Mouse (Mus musculus): ENCODE results near the gene Tmeff1. TPM values are rescaled to one million over a fixed set of nuclear protein-coding genes. Genes with fewer than 3 reads are reported as not detected.

Gene Tmeff1
- polyA plus RNA-seq, 1 experiment from 2014 or later: 161 TPM

DNA sequence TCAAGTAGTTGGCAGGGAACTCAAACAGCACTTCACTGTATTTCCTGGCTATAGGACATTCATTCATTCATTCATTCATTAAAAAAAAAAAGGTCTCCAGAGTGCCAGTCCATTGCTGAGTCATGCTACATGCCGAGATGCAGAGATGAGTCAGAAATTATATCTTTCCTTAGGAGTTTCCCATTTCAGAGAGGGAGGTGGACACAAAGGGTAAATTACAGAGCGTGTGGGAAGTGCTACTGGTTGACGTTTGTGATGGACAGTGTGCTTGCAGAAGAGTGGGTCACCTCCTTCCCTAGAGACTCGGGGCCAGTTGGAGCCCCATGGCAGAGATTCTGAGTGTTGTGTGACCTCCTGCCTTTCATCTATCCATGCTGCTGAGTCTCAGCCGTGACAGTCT is 42.6 kb upstream of the Tmeff1 start:
- DNase-seq (ENCODE audit: low spot score): no peak
- ATAC-seq (replicated peaks; ENCODE audit: insufficient number of reproducible peaks, low FRiP score, low TSS enrichment, low read depth): no peak
- H3K4me2 ChIP-seq (ENCODE audit: low read depth, low read length): peak overlapping the region; percentile 79; the same call in 1 of the 2 replicates
- H3K9ac ChIP-seq (replicated peaks; ENCODE audit: low read length): no peak overlapping the region
- H3K36me3 ChIP-seq (replicated peaks; ENCODE audit: control insufficient read depth, insufficient read depth, low read depth, low read length): no peaks in the 10 kb centered on the region
- WGBS: 35% methylated on average over 5 of the region's 5 CpGs
- no peaks in the 10 kb centered on the region for H3K27me3 ChIP-seq (ENCODE audit: control insufficient read depth, insufficient read depth, low read length)
- no peaks in the 10 kb centered on the region for H3K9me3 ChIP-seq (replicated peaks; ENCODE audit: control insufficient read depth, low read length)
- no peak overlapping the region; the same call in none of the 2 replicates for H3K4me3 ChIP-seq (ENCODE audit: low read depth, low read length)
- no peak overlapping the region for H3K27ac ChIP-seq (replicated peaks; ENCODE audit: low read depth, low read length)
- peaks cover 7% of the 10 kb centered on the region for H3K4me1 ChIP-seq (ENCODE audit: control insufficient read depth, insufficient read depth, low read length)

DNA sequence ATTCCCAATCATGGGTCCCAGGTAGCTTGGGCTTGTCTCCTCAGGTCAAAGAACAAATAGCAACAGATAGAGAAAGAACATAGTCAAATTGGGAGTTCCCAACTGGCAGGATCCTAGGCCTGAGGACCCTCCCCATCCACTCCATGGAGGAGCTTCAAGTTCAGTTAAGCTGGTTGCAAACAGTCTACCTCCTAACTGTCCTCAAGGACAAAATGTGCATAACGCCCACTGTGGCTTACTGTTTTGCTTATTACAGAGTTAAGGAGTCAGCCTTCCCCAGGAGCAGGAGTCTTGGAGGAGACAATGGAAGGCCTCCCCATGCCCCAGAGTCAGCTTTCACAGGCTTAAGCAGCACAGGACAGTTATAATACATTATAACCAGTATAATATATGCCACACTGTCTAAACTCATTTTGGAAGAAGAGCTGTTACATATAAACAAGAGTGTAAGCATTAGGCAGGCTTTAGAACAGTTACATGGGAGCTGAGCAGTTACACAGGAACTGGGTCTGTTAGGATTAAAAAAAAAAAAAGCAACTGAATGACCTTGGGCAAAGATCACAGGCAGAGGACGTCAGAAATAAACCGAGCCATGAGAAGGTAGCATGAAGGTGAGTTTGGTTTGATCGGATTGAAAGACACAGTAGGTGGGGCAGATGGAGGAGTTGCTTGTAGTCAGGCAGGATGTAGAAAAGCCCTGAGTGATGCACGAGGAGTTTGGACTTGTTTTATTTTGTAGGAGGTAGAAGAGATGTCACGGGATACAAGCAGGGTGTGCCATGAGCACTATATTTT is 41.7 kb upstream of the Tmeff1 start:
- no peak for DNase-seq (ENCODE audit: low spot score)
- no peak overlapping the region for H3K4me2 ChIP-seq (ENCODE audit: low read depth, low read length)
- H3K27ac ChIP-seq (replicated peaks; ENCODE audit: low read depth, low read length): no peak overlapping the region
- H3K4me1 ChIP-seq (ENCODE audit: control insufficient read depth, insufficient read depth, low read length): peaks cover 7% of the 10 kb centered on the region
- ATAC-seq (replicated peaks; ENCODE audit: insufficient number of reproducible peaks, low FRiP score, low TSS enrichment, low read depth): no peak
- H3K27me3 ChIP-seq (ENCODE audit: control insufficient read depth, insufficient read depth, low read length): no peaks in the 10 kb centered on the region
- H3K9me3 ChIP-seq (replicated peaks; ENCODE audit: control insufficient read depth, low read length): no peaks in the 10 kb centered on the region
- no peaks in the 10 kb centered on the region for H3K36me3 ChIP-seq (replicated peaks; ENCODE audit: control insufficient read depth, insufficient read depth, low read depth, low read length)
- no peak overlapping the region for H3K9ac ChIP-seq (replicated peaks; ENCODE audit: low read length)
- 59% methylated on average over 6 of the region's 6 CpGs for WGBS
- no peak overlapping the region for H3K4me3 ChIP-seq (ENCODE audit: low read depth, low read length)

DNA sequence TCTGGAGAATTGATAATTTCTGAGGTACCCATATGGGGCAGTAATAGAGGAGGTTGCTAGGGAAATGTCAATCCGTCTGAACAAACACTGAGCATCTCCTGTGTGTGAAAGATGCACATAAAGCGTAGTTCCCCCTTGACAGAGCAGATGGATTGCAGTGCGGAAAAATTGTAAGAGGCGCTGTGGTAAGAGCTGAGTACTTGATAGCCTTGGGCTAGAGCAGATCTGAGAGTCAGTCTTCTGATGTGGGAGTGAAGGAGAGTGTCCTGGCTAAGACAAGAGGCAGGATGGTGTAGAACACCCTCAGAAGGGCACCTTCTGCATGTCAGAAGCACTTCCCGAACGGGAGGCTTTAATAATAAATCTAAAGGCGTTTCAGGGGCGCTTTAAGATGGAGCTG is 40.8 kb upstream of the Tmeff1 start:
- no peak overlapping the region for H3K4me2 ChIP-seq (ENCODE audit: low read depth, low read length)
- no peak overlapping the region for H3K9ac ChIP-seq (replicated peaks; ENCODE audit: low read length)
- DNase-seq (ENCODE audit: low spot score) (no peak), ATAC-seq (replicated peaks; ENCODE audit: insufficient number of reproducible peaks, low FRiP score, low TSS enrichment, low read depth) (no peak)
- no peaks in the 10 kb centered on the region for H3K27me3 ChIP-seq (ENCODE audit: control insufficient read depth, insufficient read depth, low read length)
- no peak overlapping the region for H3K4me3 ChIP-seq (ENCODE audit: low read depth, low read length)
- peaks cover 7% of the 10 kb centered on the region for H3K4me1 ChIP-seq (ENCODE audit: control insufficient read depth, insufficient read depth, low read length)
- WGBS: 72% methylated on average over 8 of the region's 8 CpGs
- H3K27ac ChIP-seq (replicated peaks; ENCODE audit: low read depth, low read length): no peak overlapping the region
- H3K36me3 ChIP-seq (replicated peaks; ENCODE audit: control insufficient read depth, insufficient read depth, low read depth, low read length): no peaks in the 10 kb centered on the region
- no peaks in the 10 kb centered on the region for H3K9me3 ChIP-seq (replicated peaks; ENCODE audit: control insufficient read depth, low read length)

DNA sequence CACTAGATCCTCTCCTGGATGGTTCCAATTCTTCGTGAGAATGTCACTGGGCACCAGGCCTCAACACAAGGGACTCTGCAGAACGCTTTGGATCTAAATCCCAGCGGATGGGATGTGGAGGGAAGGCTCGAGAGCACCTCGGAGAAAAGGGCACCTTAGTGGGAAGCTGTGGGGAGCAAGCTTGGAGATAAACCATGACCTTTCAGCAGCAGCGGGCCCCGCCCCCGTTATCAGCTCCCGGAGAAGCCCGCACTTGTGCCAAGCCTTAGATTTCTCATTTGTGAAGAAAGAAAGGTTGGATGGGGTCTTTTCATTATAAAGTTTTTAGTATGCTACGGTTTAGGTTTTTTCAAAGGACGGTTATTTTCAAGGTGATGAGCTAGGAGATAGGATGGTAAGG is 39.0 kb upstream of the Tmeff1 start:
- WGBS: 54% methylated on average over 12 of the region's 12 CpGs
- H3K9me3 ChIP-seq (replicated peaks; ENCODE audit: control insufficient read depth, low read length): no peaks in the 10 kb centered on the region
- no peak overlapping the region for H3K4me2 ChIP-seq (ENCODE audit: low read depth, low read length)
- no peak overlapping the region for H3K4me3 ChIP-seq (ENCODE audit: low read depth, low read length)
- ATAC-seq (replicated peaks; ENCODE audit: insufficient number of reproducible peaks, low FRiP score, low TSS enrichment, low read depth) (no peak), DNase-seq (ENCODE audit: low spot score) (no peak)
- no peak overlapping the region for H3K9ac ChIP-seq (replicated peaks; ENCODE audit: low read length)
- H3K27ac ChIP-seq (replicated peaks; ENCODE audit: low read depth, low read length): no peak overlapping the region
- peaks cover 7% of the 10 kb centered on the region for H3K4me1 ChIP-seq (ENCODE audit: control insufficient read depth, insufficient read depth, low read length)
- no peaks in the 10 kb centered on the region for H3K36me3 ChIP-seq (replicated peaks; ENCODE audit: control insufficient read depth, insufficient read depth, low read depth, low read length)
- no peaks in the 10 kb centered on the region for H3K27me3 ChIP-seq (ENCODE audit: control insufficient read depth, insufficient read depth, low read length)

DNA sequence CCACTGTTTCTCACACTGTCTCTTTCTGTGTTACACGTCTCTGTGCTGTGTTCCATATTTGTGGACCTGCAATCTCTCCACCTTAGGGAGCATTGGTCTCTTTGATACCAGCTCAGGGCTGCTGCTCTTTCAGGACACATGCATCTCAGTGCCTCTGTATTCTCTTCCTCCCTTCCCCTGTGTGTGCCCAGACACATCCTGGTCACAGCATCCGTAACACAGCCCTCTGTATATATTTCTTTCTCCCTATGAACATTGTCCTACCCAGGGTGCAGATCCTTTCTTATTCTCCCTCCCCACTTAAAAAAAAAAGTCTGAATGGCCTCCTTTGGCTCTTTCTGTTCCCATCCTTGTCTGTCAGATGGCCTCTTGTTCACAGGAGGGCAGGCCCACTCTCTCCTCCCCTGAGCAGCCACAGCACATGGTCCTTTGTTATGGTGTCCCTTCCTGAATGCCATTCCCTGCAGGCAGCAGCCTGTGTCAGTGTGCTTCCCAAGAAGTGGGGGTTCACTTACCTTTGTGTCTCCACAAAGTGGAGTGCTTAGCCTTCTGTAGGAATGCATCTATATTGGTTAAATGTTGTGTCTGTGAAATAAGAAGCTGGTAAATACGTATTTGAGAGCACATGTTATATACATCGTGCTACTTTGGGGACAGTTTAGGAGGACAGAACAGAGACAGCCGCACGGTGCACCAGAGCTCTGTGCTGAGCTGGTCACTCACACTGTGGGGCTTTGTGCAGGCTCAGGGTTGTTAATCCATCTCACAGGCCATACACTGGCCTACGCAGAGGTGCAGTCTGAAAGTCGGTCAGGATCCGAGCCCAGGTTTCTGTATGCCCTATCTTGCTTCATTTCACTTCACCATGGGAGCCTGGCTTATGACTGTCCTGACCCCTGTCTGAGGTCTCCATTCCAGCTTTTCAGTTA is 38.1 kb upstream of the Tmeff1 start:
- Histone ChIP-seq H3K9ac (replicated peaks; ENCODE audit: low read length) (peak overlapping the region; percentile 0; the same call in 1 of the 2 replicates), H3K27me3 (ENCODE audit: control insufficient read depth, insufficient read depth, low read length) (no peaks in the 10 kb centered on the region), H3K27ac (replicated peaks; ENCODE audit: low read depth, low read length) (no peak overlapping the region), H3K4me2 (ENCODE audit: low read depth, low read length) (no peak overlapping the region), H3K4me3 (ENCODE audit: low read depth, low read length) (no peak overlapping the region), H3K9me3 (replicated peaks; ENCODE audit: control insufficient read depth, low read length) (no peaks in the 10 kb centered on the region), H3K36me3 (replicated peaks; ENCODE audit: control insufficient read depth, insufficient read depth, low read depth, low read length) (no peaks in the 10 kb centered on the region), H3K4me1 (ENCODE audit: control insufficient read depth, insufficient read depth, low read length) (peaks cover 7% of the 10 kb centered on the region; the same call in 1 of the 2 replicates)
- WGBS: 37% methylated on average over 9 of the region's 9 CpGs
- ATAC-seq (replicated peaks; ENCODE audit: insufficient number of reproducible peaks, low FRiP score, low TSS enrichment, low read depth): peak; percentile 66
- DNase-seq (ENCODE audit: low spot score): no peak

DNA sequence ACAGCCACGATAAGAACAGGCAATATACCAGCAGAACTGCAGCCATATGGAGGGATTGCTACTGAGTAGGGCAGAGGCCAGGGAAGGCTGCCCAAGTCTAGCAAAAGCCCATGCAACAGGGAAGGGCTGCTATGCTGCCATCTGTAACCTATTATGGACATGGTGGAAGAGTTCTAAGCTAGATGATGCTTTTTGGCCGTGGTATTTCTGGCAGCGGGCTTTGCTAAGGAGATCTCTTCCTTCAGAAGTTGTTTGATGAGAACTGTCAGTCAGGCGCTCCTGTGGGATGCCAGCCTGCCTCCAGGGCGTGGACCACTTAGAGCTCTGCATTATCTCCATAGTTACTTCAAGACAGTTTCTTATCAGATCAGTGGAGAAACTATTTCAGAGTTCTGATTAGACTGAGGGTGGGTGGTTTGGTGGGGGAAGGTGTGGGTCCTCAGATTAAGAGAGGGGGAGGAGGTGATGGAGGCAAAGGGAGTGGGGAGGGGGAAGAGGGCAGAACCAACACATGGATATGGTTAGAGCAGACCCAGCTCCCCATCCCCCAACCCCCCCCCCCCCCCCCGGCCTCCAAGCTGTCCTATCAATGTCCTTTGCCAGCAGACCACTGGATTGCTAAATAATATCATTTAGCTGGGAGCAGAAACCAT is 36.5 kb upstream of the Tmeff1 start:
- 20% methylated on average over 6 of the region's 6 CpGs for WGBS
- Histone ChIP-seq H3K9me3 (replicated peaks; ENCODE audit: control insufficient read depth, low read length) (no peaks in the 10 kb centered on the region), H3K27ac (replicated peaks; ENCODE audit: low read depth, low read length) (peak overlapping the region; percentile 49; the same call in 1 of the 2 replicates), H3K9ac (replicated peaks; ENCODE audit: low read length) (no peak overlapping the region), H3K4me1 (ENCODE audit: control insufficient read depth, insufficient read depth, low read length) (peaks cover 7% of the 10 kb centered on the region; the same call in 1 of the 2 replicates), H3K27me3 (ENCODE audit: control insufficient read depth, insufficient read depth, low read length) (no peaks in the 10 kb centered on the region), H3K4me3 (ENCODE audit: low read depth, low read length) (no peak overlapping the region), H3K36me3 (replicated peaks; ENCODE audit: control insufficient read depth, insufficient read depth, low read depth, low read length) (no peaks in the 10 kb centered on the region; the same call in 1 of the 2 replicates), H3K4me2 (ENCODE audit: low read depth, low read length) (no peak overlapping the region)
- DNase-seq (ENCODE audit: low spot score): peak; percentile 86
- ATAC-seq (replicated peaks; ENCODE audit: insufficient number of reproducible peaks, low FRiP score, low TSS enrichment, low read depth): peak; percentile 83

DNA sequence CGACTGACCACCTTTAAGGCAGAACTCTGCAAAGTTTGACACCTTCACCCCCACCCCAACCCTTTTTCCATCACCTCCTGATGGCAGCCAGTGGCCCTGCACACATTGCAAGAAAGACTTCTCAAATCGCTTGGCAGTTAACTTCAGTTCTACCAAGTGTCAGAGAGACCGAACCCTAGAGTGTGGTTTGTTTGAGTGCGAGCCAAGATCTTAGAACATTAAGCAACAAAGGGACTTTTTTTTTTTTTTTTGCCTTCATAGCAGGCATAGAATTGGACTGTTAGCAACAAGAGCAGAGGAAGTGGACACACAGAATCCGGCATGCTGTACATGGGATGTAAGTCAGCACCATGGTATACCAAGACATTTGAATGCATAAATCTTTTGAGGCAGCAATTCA is 35.3 kb upstream of the Tmeff1 start:
- H3K27ac ChIP-seq (replicated peaks; ENCODE audit: low read depth, low read length): no peak overlapping the region
- no peak overlapping the region for H3K4me2 ChIP-seq (ENCODE audit: low read depth, low read length)
- ATAC-seq (replicated peaks; ENCODE audit: insufficient number of reproducible peaks, low FRiP score, low TSS enrichment, low read depth) (no peak), DNase-seq (ENCODE audit: low spot score) (no peak)
- H3K9ac ChIP-seq (replicated peaks; ENCODE audit: low read length): no peak overlapping the region
- H3K36me3 ChIP-seq (replicated peaks; ENCODE audit: control insufficient read depth, insufficient read depth, low read depth, low read length): no peaks in the 10 kb centered on the region; the same call in 1 of the 2 replicates
- peaks cover 7% of the 10 kb centered on the region; the same call in 1 of the 2 replicates for H3K4me1 ChIP-seq (ENCODE audit: control insufficient read depth, insufficient read depth, low read length)
- no peaks in the 10 kb centered on the region for H3K9me3 ChIP-seq (replicated peaks; ENCODE audit: control insufficient read depth, low read length)
- WGBS: 69% methylated on average over 5 of the region's 5 CpGs
- H3K27me3 ChIP-seq (ENCODE audit: control insufficient read depth, insufficient read depth, low read length): no peaks in the 10 kb centered on the region
- H3K4me3 ChIP-seq (ENCODE audit: low read depth, low read length): no peak overlapping the region

Data from embryonic facial prominence, embryonic 11.5 days (tissue).